Mouse (Mus musculus) frontal cortex, postnatal 14 days (tissue): ENCODE results near the gene Cbwd1.

ENCODE experiments used
- DNase-seq, 2 experiments: peaks; one replicate each; pipeline ENCODE4 v3.0.0; 2022; ENCODE audit warnings: low spot score in 2 of 2

Cbwd1 gene

GRCm38 (mm10) chr19:24961172-24961962, at the start of gene Cbwd1:
Gene Cbwd1, minus strand, starts transcription at chr19:24961610.
- DNase-seq, result peak; percentile 94 to 96

GRCm38 (mm10) chr19:25008509-25008908, 47.1 kb upstream of the Cbwd1 start:
- no peak for DNase-seq

- DNase-seq, result no peak
Observed at GRCm38 (mm10) chr19:25006686-25007085, 45.3 kb upstream of the Cbwd1 start.

- DNase-seq, result no peak
Observed at GRCm38 (mm10) chr19:25003810-25004209, 42.4 kb upstream of the Cbwd1 start.

GRCm38 (mm10) chr19:25002828-25003227, 41.4 kb upstream of the Cbwd1 start:
- DNase-seq, result no peak

- DNase-seq, result no peak
Observed at GRCm38 (mm10) chr19:25002032-25002431, 40.6 kb upstream of the Cbwd1 start.

GRCm38 (mm10) chr19:25000153-25000552, 38.7 kb upstream of the Cbwd1 start:
- no peak for DNase-seq

GRCm38 (mm10) chr19:24999201-24999886, 37.9 kb upstream of the Cbwd1 start, which contains the start of gene Dock8:
Gene Dock8, plus strand, starts transcription at chr19:24999534.
- peak; percentile 10 to 18 for DNase-seq

GRCm38 (mm10) chr19:24998561-24998960, 37.2 kb upstream of the Cbwd1 start:
- DNase-seq, result no peak

GRCm38 (mm10) chr19:24996815-24997704, 35.6 kb upstream of the Cbwd1 start:
- no peak for DNase-seq

- DNase-seq, result no peak
Observed at GRCm38 (mm10) chr19:24994900-24995299, 33.5 kb upstream of the Cbwd1 start.

- no peak for DNase-seq
Observed at GRCm38 (mm10) chr19:24993526-24993925, 32.1 kb upstream of the Cbwd1 start.

- no peak for DNase-seq
Observed at GRCm38 (mm10) chr19:24990138-24990822, 28.9 kb upstream of the Cbwd1 start.

GRCm38 (mm10) chr19:24988831-24989230, 27.4 kb upstream of the Cbwd1 start:
- no peak for DNase-seq

- no peak for DNase-seq
Observed at GRCm38 (mm10) chr19:24987355-24987754, 25.9 kb upstream of the Cbwd1 start.

GRCm38 (mm10) chr19:24985045-24985444, 23.6 kb upstream of the Cbwd1 start:
- DNase-seq, result no peak

- DNase-seq, result no peak
Observed at GRCm38 (mm10) chr19:24983857-24984498, 22.6 kb upstream of the Cbwd1 start.

GRCm38 (mm10) chr19:24983050-24983449, 21.6 kb upstream of the Cbwd1 start:
- DNase-seq, result no peak

- DNase-seq, result peak in 1 of 2 experiments; percentile 9
Observed at GRCm38 (mm10) chr19:24981294-24981693, 19.9 kb upstream of the Cbwd1 start.

GRCm38 (mm10) chr19:24978852-24979842, 17.7 kb upstream of the Cbwd1 start:
- DNase-seq, result no peak
